Mouse (Mus musculus) MEL (cell line): ENCODE measurements around the gene Irgm1.

ENCODE experiments used
- CTCF ChIP-seq, 3 experiments: IDR thresholded peaks in 2 of 3; conservative IDR thresholded peaks in 1 of 3; 2 replicates each; pipeline ENCODE4 v1.5.1; 2011 to 2012; ENCODE audit warnings: low read length in 3 of 3, low read depth in 2 of 3, mild to moderate bottlenecking in 2 of 3, improper control_type of control experiment in 1 of 3, inconsistent platforms in 1 of 3, mixed read lengths in 1 of 3, moderate library complexity in 1 of 3; ENCODE audit not compliant: control insufficient read depth in 1 of 3, insufficient read depth in 1 of 3, poor library complexity in 1 of 3, severe bottlenecking in 1 of 3
- GABPA ChIP-seq: IDR thresholded peaks from 2 replicates; pipeline ENCODE4 v1.6.1; 2012; ENCODE audit warnings: low read depth, mild to moderate bottlenecking, inconsistent platforms, low read length, improper control_type of control experiment, moderate library complexity
- GATA1 ChIP-seq: IDR thresholded peaks from 2 replicates; pipeline ENCODE4 v1.6.1; 2011; ENCODE audit warnings: low read depth, low read length, improper control_type of control experiment
- HCFC1 ChIP-seq: IDR thresholded peaks from 2 replicates; pipeline ENCODE4 v1.6.1; 2012; ENCODE audit warnings: low read depth, mild to moderate bottlenecking, inconsistent platforms, low read length, improper control_type of control experiment, moderate library complexity
- MAX ChIP-seq: IDR thresholded peaks from 2 replicates; pipeline ENCODE4 v1.6.1; 2011; ENCODE audit warnings: low read length, improper control_type of control experiment
- MEF2A ChIP-seq: IDR thresholded peaks from 2 replicates; pipeline ENCODE4 v1.6.1; 2014; ENCODE audit warnings: low read depth, mild to moderate bottlenecking, inconsistent platforms, low read length, improper control_type of control experiment; ENCODE audit not compliant: poor library complexity, insufficient replicate concordance, severe bottlenecking; ENCODE audit errors: extremely low read depth
- MYB ChIP-seq: IDR thresholded peaks from 2 replicates; pipeline ENCODE4 v1.6.1; 2011; ENCODE audit warnings: mild to moderate bottlenecking, low read depth, low read length, improper control_type of control experiment
- MYC ChIP-seq: IDR thresholded peaks from 2 replicates; pipeline ENCODE4 v1.6.1; 2011; ENCODE audit warnings: low read depth, mild to moderate bottlenecking, low read length, improper control_type of control experiment, moderate library complexity
- POLR2A ChIP-seq, 2 experiments: IDR thresholded peaks; 2 replicates each; pipeline ENCODE4 v1.6.1; 2011 to 2012; ENCODE audit warnings: low read length in 2 of 2, mild to moderate bottlenecking in 2 of 2, control low read depth in 1 of 2, improper control_type of control experiment in 1 of 2, low read depth in 1 of 2, moderate library complexity in 1 of 2; ENCODE audit not compliant: control insufficient read depth in 1 of 2, insufficient read depth in 1 of 2, poor library complexity in 1 of 2
- TAL1 ChIP-seq: IDR thresholded peaks from 2 replicates; pipeline ENCODE4 v1.6.1; 2012; ENCODE audit warnings: mild to moderate bottlenecking, inconsistent platforms, low read length, moderate library complexity, mixed read lengths
- USF1 ChIP-seq: IDR thresholded peaks from 2 replicates; pipeline ENCODE4 v1.6.1; 2014; ENCODE audit warnings: low read depth, mild to moderate bottlenecking, inconsistent platforms, low read length, improper control_type of control experiment, moderate library complexity
- ZKSCAN1 ChIP-seq: IDR thresholded peaks from 2 replicates; pipeline ENCODE4 v1.6.1; 2012; ENCODE audit warnings: low read depth, mild to moderate bottlenecking, inconsistent platforms, low read length, improper control_type of control experiment, moderate library complexity
- ZNF384 ChIP-seq: IDR thresholded peaks from 2 replicates; pipeline ENCODE4 v1.6.1; 2012; ENCODE audit warnings: low read depth, mild to moderate bottlenecking, inconsistent platforms, low read length, improper control_type of control experiment

- TF ChIP-seq TAL1 (no peak), CTCF (IDR thresholded peaks at IDR 0.05 in 2 of 3, conservative IDR thresholded peaks at IDR 0.05 in 1 of 3; ENCODE audit: control insufficient read depth in 1 of 3, insufficient read depth in 1 of 3, low read depth in 2 of 3, low read length in 3 of 3, poor library complexity in 1 of 3, severe bottlenecking in 1 of 3) (no peak), USF1 (no peak), GABPA (no peak), MEF2A (no peak), MYC (no peak), MAX (no peak), ZKSCAN1 (no peak), POLR2A (IDR thresholded peaks at IDR 0.05; ENCODE audit: control insufficient read depth in 1 of 2, insufficient read depth in 1 of 2, low read depth in 1 of 2, low read length in 2 of 2, poor library complexity in 1 of 2) (no peak), MYB (no peak), ZNF384 (no peak), GATA1 (no peak), HCFC1 (no peak)
These were observed 32.4 kb downstream of the Irgm1 start for GRCm38 (mm10) chr11:48838879-48839680.
